Mouse (Mus musculus) mouse embryonic stem cell (cell line): ENCODE data around the gene Gm11487.
"Not testable (repeated sequence)": the region's sequence is repeated elsewhere in the genome, so short reads cannot be mapped to it uniquely, and the experiment has no call there.

Source experiments
- in situ Hi-C, 2 experiments: fragments of 300-500 bp; cut with MboI; formaldehyde crosslinking; loops; 1 replicate in 1 of 2; 3 replicates in 1 of 2; pipeline ENCODE4 v1.14.3; 2019 to 2020; ENCODE audit warnings: low sequenced_read_pairs in 2 of 2, low pct_unique_long_range_greater_than_20kb in 1 of 2, mixed read lengths in 1 of 2; ENCODE audit not compliant: unreplicated experiment in 1 of 2

Gene Gm11487

DNA sequence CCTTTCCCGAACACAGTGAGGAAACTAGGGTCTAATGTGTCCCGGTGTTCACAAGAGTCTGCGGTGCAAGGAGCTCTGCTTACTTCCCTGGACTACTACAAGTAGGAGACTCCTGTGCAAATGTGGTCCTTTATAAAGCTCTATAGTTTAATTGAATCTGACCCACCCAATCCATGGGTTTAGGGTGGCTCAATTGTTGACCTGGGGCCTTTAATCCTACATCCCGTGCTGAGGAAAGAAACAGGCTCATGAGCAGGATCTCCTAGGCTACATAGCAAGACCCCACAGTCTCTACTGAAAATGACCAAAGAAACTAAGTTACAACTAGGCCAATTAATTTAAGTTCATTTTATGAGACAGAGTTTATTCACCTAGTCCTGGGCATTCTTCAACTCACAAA lies at the start of gene Gm11487:
Gene Gm11487, minus strand, starts transcription at position 101 of the 400 bp plus-strand sequence.
- in situ Hi-C loops = not testable (repeated sequence)

- in situ Hi-C loops = no loop called here
Observed at GRCm38 (mm10) chr4:73444715-73445114, 39.8 kb upstream of the Gm11487 start.

DNA sequence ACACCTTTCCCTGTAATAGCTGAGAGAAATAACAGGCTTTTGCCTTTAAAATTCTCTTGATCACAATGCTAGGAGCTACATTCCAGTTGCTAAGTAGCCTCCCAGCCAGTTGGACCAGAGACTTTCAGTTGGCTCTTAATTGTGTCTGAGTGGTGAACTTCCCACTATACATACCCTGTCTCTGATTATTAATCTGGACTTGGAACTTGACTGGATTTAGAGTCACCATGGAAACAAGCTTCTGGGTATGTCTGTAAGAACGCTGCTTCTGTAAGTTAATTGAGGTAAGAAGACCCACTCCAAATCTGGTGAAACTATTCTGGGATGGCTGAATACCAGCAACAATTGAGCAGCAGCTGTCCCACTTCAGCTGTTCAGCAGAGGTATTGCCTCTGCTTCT lies 37.7 kb upstream of the Gm11487 start:
- in situ Hi-C loops = no loop called here

GRCm38 (mm10) chr4:73425903-73426302 lies 21.0 kb upstream of the Gm11487 start:
- in situ Hi-C loops = no loop called here

GRCm38 (mm10) chr4:73423049-73423448 lies 18.2 kb upstream of the Gm11487 start:
- in situ Hi-C loops = no loop called here

DNA sequence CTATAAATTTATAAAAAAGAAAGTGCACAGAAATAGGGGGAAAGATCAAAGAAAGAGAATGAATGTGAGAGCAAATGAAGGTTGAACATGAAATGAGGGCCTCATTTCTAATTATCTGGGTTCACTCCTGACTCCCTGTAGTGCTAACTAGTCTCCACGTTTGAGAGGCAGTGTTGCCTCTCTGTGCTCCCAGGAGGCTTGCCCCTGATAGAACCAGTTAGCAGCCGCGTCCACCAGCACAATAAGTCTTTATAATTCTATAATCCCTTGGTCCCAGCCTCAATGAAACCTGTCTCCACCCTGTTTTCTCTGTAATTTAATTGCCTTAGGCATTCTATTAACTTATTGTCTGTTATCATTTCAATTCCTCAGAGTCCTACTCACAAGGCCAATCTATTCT lies 38.3 kb downstream of the Gm11487 start:
- in situ Hi-C loops = no loop called here
